Mouse (Mus musculus) heart, embryonic 11.5 days (tissue): Measurements from ENCODE around the gene Snai3. TPM values are rescaled to one million over a fixed set of nuclear protein-coding genes. Genes with fewer than 3 reads are reported as not detected.

Experiments
- ATAC-seq: fragments of 200-750 bp; cut with Nextera tagmentation; replicated peaks from 2 replicates; pipeline ENCODE4 v1.8.0; 2017; ENCODE audit warnings: moderate library complexity; ENCODE audit not compliant: insufficient number of reproducible peaks, low FRiP score, low TSS enrichment
- H3K27ac ChIP-seq: fragments of 300-500 bp; sonication (generic); 2 replicates; pipeline ENCODE4 v1.5.1; 2014; ENCODE audit warnings: mild to moderate bottlenecking, low read depth, low read length
- H3K27me3 ChIP-seq: fragments of 300-500 bp; sonication (generic); 2 replicates; pipeline ENCODE4 v1.6.1; 2014; ENCODE audit warnings: mild to moderate bottlenecking, low read length, mixed read lengths; ENCODE audit not compliant: control insufficient read depth, insufficient read depth
- H3K36me3 ChIP-seq: fragments of 300-500 bp; sonication (generic); 2 replicates; pipeline ENCODE4 v1.6.1; 2014; ENCODE audit warnings: mild to moderate bottlenecking, low read length, moderate library complexity, mixed read lengths; ENCODE audit not compliant: control insufficient read depth, insufficient read depth
- H3K4me1 ChIP-seq: fragments of 300-500 bp; sonication (generic); 2 replicates; pipeline ENCODE4 v1.6.1; 2014; ENCODE audit warnings: low read length; ENCODE audit not compliant: control insufficient read depth, insufficient read depth
- H3K4me2 ChIP-seq: fragments of 300-500 bp; sonication (generic); 2 replicates; pipeline ENCODE4 v1.6.1; 2014; ENCODE audit warnings: mild to moderate bottlenecking, moderate library complexity
- H3K4me3 ChIP-seq: fragments of 300-500 bp; sonication (generic); 2 replicates; pipeline ENCODE4 v1.5.1; 2014; ENCODE audit warnings: low read depth, low read length
- H3K9ac ChIP-seq: fragments of 300-500 bp; sonication (generic); 2 replicates; pipeline ENCODE4 v1.6.1; 2014; ENCODE audit warnings: mild to moderate bottlenecking, low read depth, low read length, moderate library complexity
- H3K9me3 ChIP-seq: fragments of 300-500 bp; sonication (generic); replicated peaks from 2 replicates; pipeline ENCODE4 v1.6.1; 2016; ENCODE audit warnings: low read length; ENCODE audit not compliant: control insufficient read depth
- WGBS: fragments of 180-500 bp; shearing (Covaris S2); extraction: QIAGEN DNeasy Blood & Tissue Kit; methylation state at CpG from one replicate; pipeline ENCODE4 v1.1.7; 2014; ENCODE audit not compliant: insufficient replicate concordance; 5-methylcytosine and 5-hydroxymethylcytosine counted together
- polyA plus RNA-seq: library from polyadenylated mRNA; unstranded; fragments of >200 nt; fragmentation: Nextera tagmentation; extraction: Ambion mirVana; gene quantifications from 2 replicates; pipeline ENCODE4 v1.2.1, GENCODE M21; 2014

Snai3 gene
- polyA plus RNA-seq, 1 experiment from 2014 or later: 3.0 TPM

- under 1% methylated on average over 80 of the region's 103 CpGs for WGBS
- peak within 1 kb of the TSS; percentile 100 for H3K4me3 ChIP-seq
- peaks cover 7% of the 10 kb centered on the region for H3K36me3 ChIP-seq
- peak; percentile 86 for ATAC-seq
- peak within 1 kb of the TSS; percentile 95 for H3K4me2 ChIP-seq
- no peaks in the 10 kb centered on the region for H3K27me3 ChIP-seq
- H3K27ac ChIP-seq: peak within 1 kb of the TSS; percentile 84
- no peaks in the 10 kb centered on the region for H3K9me3 ChIP-seq
- H3K9ac ChIP-seq: peak within 1 kb of the TSS; percentile 93
- peaks cover 12% of the 10 kb centered on the region for H3K4me1 ChIP-seq
Observed at GRCm38 (mm10) chr8:122475580-122476320, 15.2 kb upstream of the Snai3 start, which contains the start of the genes Rnf166 and Ctu2. Rnf166 (minus strand) TSS chr8:122476064. Ctu2 (plus strand) TSS chr8:122476143.

- Histone ChIP-seq H3K4me3 (peak overlapping the region; percentile 100), H3K36me3 (peaks cover 6% of the 10 kb centered on the region; the same call in 1 of the 2 replicates), H3K4me2 (peak overlapping the region; percentile 95), H3K27me3 (no peaks in the 10 kb centered on the region), H3K9me3 (no peaks in the 10 kb centered on the region), H3K9ac (peak overlapping the region; percentile 93), H3K4me1 (peaks cover 12% of the 10 kb centered on the region), H3K27ac (peak overlapping the region; percentile 84)
- WGBS: 7% methylated on average over 16 of the region's 16 CpGs
- ATAC-seq: no peak; the same call in 1 of the 2 replicates
Observed at GRCm38 (mm10) chr8:122474951-122475560, 14.5 kb upstream of the Snai3 start.

GRCm38 (mm10) chr8:122473911-122474421 is 13.4 kb upstream of the Snai3 start:
- H3K9me3 ChIP-seq: no peaks in the 10 kb centered on the region
- peaks cover 6% of the 10 kb centered on the region for H3K36me3 ChIP-seq
- ATAC-seq: no peak
- H3K4me1 ChIP-seq: peaks cover 12% of the 10 kb centered on the region
- no peak overlapping the region for H3K9ac ChIP-seq
- no peak overlapping the region for H3K27ac ChIP-seq
- H3K27me3 ChIP-seq: no peaks in the 10 kb centered on the region
- WGBS: 85% methylated on average over 8 of the region's 8 CpGs
- H3K4me2 ChIP-seq: no peak overlapping the region
- H3K4me3 ChIP-seq: no peak overlapping the region

- WGBS: 74% methylated on average over 5 of the region's 5 CpGs
- Histone ChIP-seq H3K9me3 (no peaks in the 10 kb centered on the region), H3K27me3 (no peaks in the 10 kb centered on the region), H3K4me3 (no peak overlapping the region), H3K9ac (no peak overlapping the region), H3K4me1 (peaks cover 5% of the 10 kb centered on the region), H3K36me3 (peaks cover 19% of the 10 kb centered on the region), H3K4me2 (no peak overlapping the region), H3K27ac (no peak overlapping the region)
- ATAC-seq: no peak
Observed at GRCm38 (mm10) chr8:122470691-122471090, 10.2 kb upstream of the Snai3 start.

GRCm38 (mm10) chr8:122469965-122470364 is 9.4 kb upstream of the Snai3 start:
- ATAC-seq: no peak
- Histone ChIP-seq H3K27ac (no peak overlapping the region), H3K9me3 (no peaks in the 10 kb centered on the region), H3K4me2 (no peak overlapping the region), H3K4me1 (peaks cover 3% of the 10 kb centered on the region), H3K36me3 (peaks cover 19% of the 10 kb centered on the region), H3K9ac (no peak overlapping the region), H3K27me3 (no peaks in the 10 kb centered on the region), H3K4me3 (no peak overlapping the region)
- WGBS: 89% methylated on average over 10 of the region's 10 CpGs

GRCm38 (mm10) chr8:122469407-122469806 is 8.9 kb upstream of the Snai3 start:
- H3K4me1 ChIP-seq: no peaks in the 10 kb centered on the region; the same call in 1 of the 2 replicates
- H3K27me3 ChIP-seq: no peaks in the 10 kb centered on the region
- H3K36me3 ChIP-seq: peaks cover 19% of the 10 kb centered on the region
- no peak overlapping the region for H3K27ac ChIP-seq
- H3K4me2 ChIP-seq: no peak overlapping the region
- no peak for ATAC-seq
- no peak overlapping the region for H3K4me3 ChIP-seq
- H3K9ac ChIP-seq: no peak overlapping the region
- H3K9me3 ChIP-seq: no peaks in the 10 kb centered on the region
- 70% methylated on average over 6 of the region's 6 CpGs for WGBS

GRCm38 (mm10) chr8:122467816-122468215 is 7.3 kb upstream of the Snai3 start:
- WGBS: 88% methylated on average over 13 of the region's 13 CpGs
- Histone ChIP-seq H3K4me1 (peaks cover 14% of the 10 kb centered on the region), H3K36me3 (peaks cover 16% of the 10 kb centered on the region)

GRCm38 (mm10) chr8:122464985-122465384 is 4.5 kb upstream of the Snai3 start:
- no peak for ATAC-seq
- Histone ChIP-seq H3K36me3 (peaks cover 16% of the 10 kb centered on the region), H3K27ac (no peak overlapping the region; the same call in 1 of the 2 replicates), H3K4me3 (no peak overlapping the region), H3K9ac (no peak overlapping the region), H3K27me3 (peaks cover 16% of the 10 kb centered on the region), H3K4me2 (no peak overlapping the region), H3K9me3 (no peaks in the 10 kb centered on the region), H3K4me1 (peaks cover 32% of the 10 kb centered on the region)
- 54% methylated on average over 7 of the region's 7 CpGs for WGBS

More at GRCm38 (mm10) chr8:122467816-122468215, 7.3 kb upstream of the Snai3 start:
- no peaks in the 10 kb centered on the region for H3K27me3 ChIP-seq
- H3K9me3 ChIP-seq: no peaks in the 10 kb centered on the region
- H3K9ac ChIP-seq: no peak overlapping the region
- no peak overlapping the region for H3K4me3 ChIP-seq
- no peak for ATAC-seq
- no peak overlapping the region for H3K27ac ChIP-seq
- H3K4me2 ChIP-seq: no peak overlapping the region
